In the genomic region with DNA sequence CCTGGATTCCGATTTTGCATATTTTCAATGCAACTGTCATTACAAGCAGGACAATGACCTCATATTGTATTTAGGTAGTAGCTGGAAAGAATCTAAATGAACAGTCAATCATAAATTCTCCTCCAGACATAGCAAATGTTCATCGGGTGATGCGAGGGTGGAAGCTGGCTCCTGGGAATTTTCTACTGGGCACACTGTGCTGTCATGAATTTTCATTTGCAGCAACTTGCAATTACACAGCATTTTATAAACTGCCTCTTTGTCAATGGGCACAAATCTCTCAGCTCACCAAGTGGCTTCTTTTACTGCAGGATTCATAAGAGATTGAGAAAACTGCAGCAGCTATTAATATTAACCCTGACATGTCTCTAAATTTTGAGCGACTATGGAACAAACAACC, we compare ENCODE assay signal across 29 mouse cellular contexts. TPM values are rescaled to one million over a fixed set of nuclear protein-coding genes. Genes with fewer than 3 reads are reported as not detected.
A peak's percentile ranks its signal among the peaks of the same experiment; 100 is the strongest.
DNase-seq lines count a peak whose midpoint lies in the region; ATAC-seq and TF ChIP-seq lines count a peak whose summit lies in the region.
"Had no signal": no experiment of that assay in that cellular context is flagged by ENCODE, and none has a peak within 500 bp of the region (broad histone marks: within the 10 kb centered on the region; RNA-seq: fewer than 3 reads in every experiment).

No protein-coding gene starts in this region.

- no peak overlapping the region for H3K9ac ChIP-seq in forebrain, embryonic 16.5 days (replicated peaks; ENCODE audit: low read depth, low read length)
- H3K9ac ChIP-seq in forebrain, embryonic 12.5 days = no peak overlapping the region
- H3K9ac ChIP-seq: embryonic facial prominence, embryonic 15.5 days; heart, embryonic 12.5 days; hindbrain, embryonic 15.5 days had no signal

- H3K4me3 ChIP-seq in forebrain, embryonic 16.5 days (replicated peaks; ENCODE audit: low read length) = no peak overlapping the region
- H3K4me3 ChIP-seq in forebrain, embryonic 12.5 days (replicated peaks) = no peak overlapping the region
- no peak overlapping the region for H3K4me3 ChIP-seq in layer of hippocampus, adult 2 months
- H3K4me3 ChIP-seq: embryonic facial prominence, embryonic 15.5 days; erythroblast, embryonic 14.5 days; forebrain, embryonic 10.5 days; gastrocnemius, adult 2 months; heart, embryonic 12.5 days; hindbrain, embryonic 10.5 days; hindbrain, embryonic 15.5 days had no signal

- H3K36me3 ChIP-seq in forebrain, embryonic 16.5 days (ENCODE audit: control insufficient read depth, insufficient read depth) = no peaks in the 10 kb centered on the region
- H3K36me3 ChIP-seq in forebrain, embryonic 12.5 days (replicated peaks) = no peaks in the 10 kb centered on the region
- H3K36me3 ChIP-seq: embryonic facial prominence, embryonic 15.5 days; forebrain, embryonic 10.5 days; heart, embryonic 12.5 days; hindbrain, embryonic 10.5 days; hindbrain, embryonic 15.5 days had no signal

- peak; percentile 17 to 26 for DNase-seq in layer of hippocampus, adult 2 months (ENCODE audit: low spot score in 2 of 2)
- DNase-seq in layer of hippocampus, postnatal 36 days = no peak
- peak; percentile 14 for DNase-seq in retina, embryonic 14.5 days (ENCODE audit: low spot score)
- DNase-seq in retina, postnatal 1 day = no peak
- DNase-seq in left cerebral cortex, adult 11 months (ENCODE audit: low spot score) = no peak
- DNase-seq: adrenal gland, adult 2 months; adrenal gland, postnatal 25 days; cerebellum, adult 11 months; cerebellum, adult 8-10 months; cerebellum, postnatal 14 days; embryo, embryonic 11 days; gastrocnemius, adult 2 months; gastrocnemius, postnatal 25 days had no signal

- H3K9me3 ChIP-seq in forebrain, embryonic 16.5 days (ENCODE audit: control insufficient read depth, low read length) = no peaks in the 10 kb centered on the region
- no peaks in the 10 kb centered on the region for H3K9me3 ChIP-seq in forebrain, embryonic 12.5 days
- H3K9me3 ChIP-seq: embryonic facial prominence, embryonic 15.5 days; forebrain, embryonic 10.5 days; heart, embryonic 12.5 days; hindbrain, embryonic 10.5 days; hindbrain, embryonic 15.5 days had no signal

- H3K27ac ChIP-seq in forebrain, embryonic 16.5 days (ENCODE audit: low read length) = no peak overlapping the region
- H3K27ac ChIP-seq in forebrain, embryonic 12.5 days = no peak overlapping the region
- H3K27ac ChIP-seq in layer of hippocampus, adult 2 months = peak overlapping the region; percentile 51; the same call in 1 of the 2 replicates
- H3K27ac ChIP-seq: embryonic facial prominence, embryonic 15.5 days; forebrain, embryonic 10.5 days; gastrocnemius, adult 2 months; hindbrain, embryonic 10.5 days; hindbrain, embryonic 15.5 days had no signal

- peak; percentile 67; the same call in 1 of the 2 replicates for ATAC-seq in forebrain, embryonic 16.5 days
- no peak for ATAC-seq in forebrain, embryonic 12.5 days (ENCODE audit: low FRiP score)
- ATAC-seq: inflammation-experienced regulatory T-cells, adult 6 months had no signal

- TF ChIP-seq CTCF in layer of hippocampus, adult 2 months (conservative IDR thresholded peaks at IDR 0.05) = no peak

- no peaks in the 10 kb centered on the region for H3K4me1 ChIP-seq in forebrain, embryonic 16.5 days (replicated peaks; ENCODE audit: control insufficient read depth, insufficient read depth, low read length)
- H3K4me1 ChIP-seq in forebrain, embryonic 12.5 days = no peaks in the 10 kb centered on the region
- H3K4me1 ChIP-seq: embryonic facial prominence, embryonic 15.5 days; forebrain, embryonic 10.5 days; heart, embryonic 12.5 days; hindbrain, embryonic 10.5 days; hindbrain, embryonic 15.5 days had no signal

- WGBS in forebrain, embryonic 16.5 days = 45% methylated on average over 4 of the region's 4 CpGs
- 67% methylated on average over 4 of the region's 4 CpGs for WGBS in forebrain, embryonic 12.5 days

- no peak overlapping the region for H3K4me2 ChIP-seq in forebrain, embryonic 16.5 days (ENCODE audit: low read length)
- H3K4me2 ChIP-seq in forebrain, embryonic 12.5 days = no peak overlapping the region
- H3K4me2 ChIP-seq: embryonic facial prominence, embryonic 15.5 days; heart, embryonic 12.5 days; hindbrain, embryonic 15.5 days had no signal

- H3K27me3 ChIP-seq in forebrain, embryonic 16.5 days (replicated peaks; ENCODE audit: control insufficient read depth, insufficient read depth, low read length) = no peaks in the 10 kb centered on the region
- H3K27me3 ChIP-seq in forebrain, embryonic 12.5 days = no peaks in the 10 kb centered on the region
- H3K27me3 ChIP-seq: CH12.LX; embryonic facial prominence, embryonic 15.5 days; heart, embryonic 12.5 days; hindbrain, embryonic 15.5 days had no signal

RNA-seq across cellular contexts. Expression of gene Sh2d1a, which starts 28.4 kb away (rescaled TPM):
- 3.9 TPM in 2 replicates for polyA plus RNA-seq in forebrain, embryonic 16.5 days (2015; fragmentation: Nextera tagmentation; extraction: Ambion mirVana)
- 1.2 TPM in 2 replicates for polyA plus RNA-seq in forebrain, embryonic 12.5 days (2016; fragmentation: Nextera tagmentation; extraction: Ambion mirVana)
- total RNA-seq in layer of hippocampus, adult 2 months (2021) = not detected
- not detected for total RNA-seq in layer of hippocampus, postnatal 36 days (2021)
- total RNA-seq: adrenal gland, adult 2 months; adrenal gland, postnatal 25 days; CH12.LX; common myeloid progenitor, adult 5-6 weeks; gastrocnemius, adult 2 months; gastrocnemius, postnatal 25 days; granulocyte monocyte progenitor cell, adult 5-6 weeks; heart, adult 8-10 months; heart, postnatal 25 days had no signal
- polyA plus RNA-seq: adrenal gland, adult 2 months; erythroblast, embryonic 14.5 days; heart, embryonic 12.5 days had no signal

RNA-seq across cellular contexts. Expression of gene Tex13c2, which starts 41.2 kb away (rescaled TPM):
- polyA plus RNA-seq in forebrain, embryonic 16.5 days (2015; fragmentation: Nextera tagmentation; extraction: Ambion mirVana) = not detected in 2 replicates
- not detected in 2 replicates for polyA plus RNA-seq in forebrain, embryonic 12.5 days (2016; fragmentation: Nextera tagmentation; extraction: Ambion mirVana)
- total RNA-seq in layer of hippocampus, adult 2 months (2021) = 1 to 10 TPM in 1 of 2 experiments, under 1 TPM in 1; 0.26 to 1.0 TPM
- under 1 TPM; 0.42 to 0.48 TPM for total RNA-seq in layer of hippocampus, postnatal 36 days (2021)
- total RNA-seq: adrenal gland, adult 2 months; adrenal gland, postnatal 25 days; CH12.LX; common myeloid progenitor, adult 5-6 weeks; gastrocnemius, adult 2 months; gastrocnemius, postnatal 25 days; granulocyte monocyte progenitor cell, adult 5-6 weeks; heart, adult 8-10 months; heart, postnatal 25 days had no signal
- polyA plus RNA-seq: adrenal gland, adult 2 months; embryonic facial prominence, embryonic 11.5 days; embryonic facial prominence, embryonic 15.5 days; erythroblast, embryonic 14.5 days; forebrain, embryonic 10.5 days; heart, embryonic 12.5 days; heart, embryonic 16.5 days; hindbrain, embryonic 10.5 days; hindbrain, embryonic 15.5 days had no signal

Comparison
In these comparisons a context has a peak if more than half of its experiments do, and no peak if none do; other contexts are left out.
1. DNase-seq: peak in layer of hippocampus, adult 2 months (2 of 2) and retina, embryonic 14.5 days (single experiment); none in layer of hippocampus, postnatal 36 days (0 of 2), retina, postnatal 1 day (single experiment) and left cerebral cortex, adult 11 months (single experiment).